ENCODE assay signal across 7 mouse cellular contexts in genomic region chr1:132476575-132476927, GRCm38 (mm10). TPM values are rescaled to one million over a fixed set of nuclear protein-coding genes. Genes with fewer than 3 reads are reported as not detected.
DNase-seq lines count a peak whose midpoint lies in the region; ATAC-seq and TF ChIP-seq lines count a peak whose summit lies in the region.

No protein-coding gene starts in this region.

- H3K4me1 ChIP-seq in neural tube, embryonic 11.5 days (ENCODE audit: control insufficient read depth, insufficient read depth, low read length), result peaks cover 10% of the 10 kb centered on the region; the same call in 1 of the 2 replicates
- peaks cover 26% of the 10 kb centered on the region for H3K4me1 ChIP-seq in limb, embryonic 15.5 days
- H3K4me1 ChIP-seq in olfactory bulb, adult 2 months (ENCODE audit: control insufficient read depth, insufficient read depth, low read length), result peaks cover 2% of the 10 kb centered on the region; the same call in 1 of the 2 replicates

- no peak for TF ChIP-seq POLR2A in olfactory bulb, adult 2 months (IDR thresholded peaks at IDR 0.05; ENCODE audit: insufficient read depth, low read depth, low read length)

- H3K9ac ChIP-seq in neural tube, embryonic 11.5 days (ENCODE audit: low read length), result peak overlapping the region; percentile 73
- H3K9ac ChIP-seq in limb, embryonic 15.5 days, result peak overlapping the region; percentile 32

- TF ChIP-seq CTCF in olfactory bulb, adult 2 months (IDR thresholded peaks at IDR 0.05; ENCODE audit: insufficient read depth, low read depth, low read length), result no peak

- H3K4me3 ChIP-seq in neural tube, embryonic 11.5 days (ENCODE audit: low read depth, low read length), result peak overlapping the region; percentile 67
- H3K4me3 ChIP-seq in limb, embryonic 15.5 days, result peak overlapping the region; percentile 81
- H3K4me3 ChIP-seq in olfactory bulb, adult 2 months (ENCODE audit: insufficient read depth, low read depth, low read length), result peak overlapping the region; percentile 63

- 0 out of 2 replicates have a peak overlapping the region, but pooled peaks have one; percentile 14 for H3K27ac ChIP-seq in neural tube, embryonic 11.5 days (ENCODE audit: low read depth, low read length)
- peak overlapping the region; percentile 81 for H3K27ac ChIP-seq in limb, embryonic 15.5 days
- peak overlapping the region; percentile 80; the same call in 1 of the 2 replicates for H3K27ac ChIP-seq in olfactory bulb, adult 2 months (ENCODE audit: insufficient read depth, low read depth, low read length)

- no peaks in the 10 kb centered on the region for H3K9me3 ChIP-seq in neural tube, embryonic 11.5 days (ENCODE audit: control insufficient read depth, low read length)
- no peaks in the 10 kb centered on the region for H3K9me3 ChIP-seq in limb, embryonic 15.5 days

- WGBS in neural tube, embryonic 11.5 days, result 5% methylated on average over 9 of the region's 9 CpGs
- WGBS in limb, embryonic 15.5 days, result 4% methylated on average over 9 of the region's 9 CpGs
- 1% methylated on average over 9 of the region's 9 CpGs for WGBS in olfactory bulb, adult 2 months

- DNase-seq in neural tube, embryonic 11.5 days (ENCODE audit: low spot score), result no peak
- no peak for DNase-seq in neural tube, embryonic 10.5 days (ENCODE audit: extremely low spot score, low spot score)
- DNase-seq in cerebellum, postnatal 14 days, result no peak
- no peak for DNase-seq in layer of hippocampus, adult 11-12 months (ENCODE audit: low spot score)

- H3K36me3 ChIP-seq in neural tube, embryonic 11.5 days (ENCODE audit: control insufficient read depth, insufficient read depth, low read length), result no peaks in the 10 kb centered on the region
- no peaks in the 10 kb centered on the region for H3K36me3 ChIP-seq in limb, embryonic 15.5 days

- H3K27me3 ChIP-seq in neural tube, embryonic 11.5 days (ENCODE audit: control insufficient read depth, insufficient read depth, low read length), result no peaks in the 10 kb centered on the region
- H3K27me3 ChIP-seq in limb, embryonic 15.5 days, result no peaks in the 10 kb centered on the region

- ATAC-seq in neural tube, embryonic 11.5 days (ENCODE audit: insufficient read depth, low FRiP score, low TSS enrichment), result peak; percentile 38; the same call in 1 of the 2 replicates
- peak; percentile 45 for ATAC-seq in erythroid progenitor cell, adult 5-6 weeks (replicated peaks; ENCODE audit: low FRiP score, poor library complexity, severe bottlenecking)
- 0 out of 2 replicates have a peak, but pooled peaks have one; percentile 44 for ATAC-seq in limb, embryonic 15.5 days (ENCODE audit: insufficient number of reproducible peaks, low FRiP score, low TSS enrichment, low read depth)

- H3K4me2 ChIP-seq in neural tube, embryonic 11.5 days (ENCODE audit: low read depth), result peak overlapping the region; percentile 78
- peak overlapping the region; percentile 57 for H3K4me2 ChIP-seq in limb, embryonic 15.5 days

RNA-seq across cellular contexts. Expression of gene Rbbp5, which starts 0.6 kb away (rescaled TPM):
- polyA plus RNA-seq in neural tube, embryonic 11.5 days (2014; fragmentation: Nextera tagmentation; extraction: Ambion mirVana), result 63.2 and 68.3 TPM in 2 replicates
- total RNA-seq in erythroid progenitor cell, adult 5-6 weeks (2015; ENCODE audit: low replicate concordance), result 53.2 and 61.6 TPM in 2 replicates
- 34.1 and 35.3 TPM in 2 replicates for total RNA-seq in erythroid progenitor cell, adult 5-6 weeks (2017; ENCODE audit: low replicate concordance)
- 40.1 and 41.5 TPM in 2 replicates for polyA plus RNA-seq in limb, embryonic 15.5 days (2015; fragmentation: Nextera tagmentation; extraction: Ambion mirVana)
- 138 TPM in 1 of 2 replicates, not detected in the other for polyA plus RNA-seq in olfactory bulb, adult 2 months (2012; ENCODE audit: insufficient read depth, insufficient read length, low replicate concordance, missing spikeins)

RNA-seq across cellular contexts. Expression of gene Tmem81, which starts 29.5 kb away (rescaled TPM):
- 1.4 and 1.8 TPM in 2 replicates for polyA plus RNA-seq in neural tube, embryonic 11.5 days (2014; fragmentation: Nextera tagmentation; extraction: Ambion mirVana)
- 3.6 TPM in 1 of 2 replicates, not detected in the other for total RNA-seq in erythroid progenitor cell, adult 5-6 weeks (2015; ENCODE audit: low replicate concordance)
- 2.4 and 3.1 TPM in 2 replicates for total RNA-seq in erythroid progenitor cell, adult 5-6 weeks (2017; ENCODE audit: low replicate concordance)
- polyA plus RNA-seq in limb, embryonic 15.5 days (2015; fragmentation: Nextera tagmentation; extraction: Ambion mirVana), result 1.3 TPM in 2 replicates
- polyA plus RNA-seq in olfactory bulb, adult 2 months (2012; ENCODE audit: insufficient read depth, insufficient read length, low replicate concordance, missing spikeins), result not detected in 2 replicates

RNA-seq across cellular contexts. Expression of gene Dstyk, which starts 59.2 kb away (rescaled TPM):
- polyA plus RNA-seq in neural tube, embryonic 11.5 days (2014; fragmentation: Nextera tagmentation; extraction: Ambion mirVana), result 11.7 and 12.0 TPM in 2 replicates
- 23.4 and 31.4 TPM in 2 replicates for total RNA-seq in erythroid progenitor cell, adult 5-6 weeks (2015; ENCODE audit: low replicate concordance)
- 34.3 and 48.6 TPM in 2 replicates for total RNA-seq in erythroid progenitor cell, adult 5-6 weeks (2017; ENCODE audit: low replicate concordance)
- polyA plus RNA-seq in limb, embryonic 15.5 days (2015; fragmentation: Nextera tagmentation; extraction: Ambion mirVana), result 13.7 and 16.5 TPM in 2 replicates
- polyA plus RNA-seq in olfactory bulb, adult 2 months (2012; ENCODE audit: insufficient read depth, insufficient read length, low replicate concordance, missing spikeins), result not detected in 2 replicates

Comparison
In these comparisons a context has a peak if more than half of its experiments do, and no peak if none do; other contexts are left out.
1. H3K27ac ChIP-seq: peak in every context shown above with its lines; median percentile 81 in limb, embryonic 15.5 days; 80 in olfactory bulb, adult 2 months; 14 in neural tube, embryonic 11.5 days.